Mouse (Mus musculus) midbrain, embryonic 15.5 days (tissue): ENCODE measurements at regions not wholly inside any gene's neighbourhood (a gene's known extent, or its start where the extent isn't known, plus 50 kb on each side); places are given as distances from the start of the nearest gene placed in this dataset.

Experiments
- ATAC-seq: fragments of 200-750 bp; cut with Nextera tagmentation; replicated peaks from 2 replicates; pipeline ENCODE4 v1.8.0; 2017; ENCODE audit warnings: moderate TSS enrichment
- H3K27ac ChIP-seq: fragments of 300-500 bp; sonication (generic); 2 replicates; pipeline ENCODE4 v1.5.1; 2015; ENCODE audit warnings: mild to moderate bottlenecking, inconsistent platforms
- H3K27me3 ChIP-seq: fragments of 300-500 bp; sonication (generic); replicated peaks from 2 replicates; pipeline ENCODE4 v1.6.1; 2015; ENCODE audit warnings: inconsistent platforms
- H3K36me3 ChIP-seq: fragments of 300-500 bp; sonication (generic); replicated peaks from 2 replicates; pipeline ENCODE4 v1.6.1; 2015; ENCODE audit warnings: inconsistent platforms
- H3K4me1 ChIP-seq: fragments of 300-500 bp; sonication (generic); 2 replicates; pipeline ENCODE4 v1.6.1; 2015; ENCODE audit warnings: inconsistent platforms
- H3K4me2 ChIP-seq: fragments of 300-500 bp; sonication (generic); 2 replicates; pipeline ENCODE4 v1.6.1; 2015; ENCODE audit warnings: inconsistent platforms, mild to moderate bottlenecking, moderate library complexity
- H3K4me3 ChIP-seq: fragments of 300-500 bp; sonication (generic); 2 replicates; pipeline ENCODE4 v1.5.1; 2015; ENCODE audit warnings: mild to moderate bottlenecking, inconsistent platforms
- H3K9ac ChIP-seq: fragments of 300-500 bp; sonication (generic); 2 replicates; pipeline ENCODE4 v1.6.1; 2015; ENCODE audit warnings: mild to moderate bottlenecking, inconsistent platforms
- H3K9me3 ChIP-seq: fragments of 300-500 bp; sonication (generic); 2 replicates; pipeline ENCODE4 v1.6.1; 2016; ENCODE audit warnings: inconsistent platforms
- WGBS: fragments of 180-500 bp; shearing (Covaris S2); methylation state at CpG from one replicate; pipeline ENCODE4 v1.1.7; 2015; ENCODE audit warnings: mixed read lengths; 5-methylcytosine and 5-hydroxymethylcytosine counted together

GRCm38 (mm10) chr1:75656592-75656991 is 110.5 kb downstream of the Slc4a3 start:
- no peaks in the 10 kb centered on the region for H3K27me3 ChIP-seq
- peaks cover 9% of the 10 kb centered on the region for H3K4me1 ChIP-seq
- no peak for ATAC-seq
- no peak overlapping the region for H3K4me2 ChIP-seq
- no peak overlapping the region for H3K4me3 ChIP-seq
- H3K9ac ChIP-seq, result no peak overlapping the region
- H3K27ac ChIP-seq, result no peak overlapping the region
- 36% methylated on average over 4 of the region's 4 CpGs for WGBS
- H3K9me3 ChIP-seq, result no peaks in the 10 kb centered on the region
- H3K36me3 ChIP-seq, result no peaks in the 10 kb centered on the region

GRCm38 (mm10) chr1:75660336-75661100 is 114.5 kb downstream of the Slc4a3 start:
- no peaks in the 10 kb centered on the region for H3K9me3 ChIP-seq
- WGBS, result 90% methylated on average over 7 of the region's 7 CpGs
- H3K4me3 ChIP-seq, result no peak overlapping the region
- H3K27me3 ChIP-seq, result peaks cover 3% of the 10 kb centered on the region; the same call in 1 of the 2 replicates
- no peak overlapping the region for H3K27ac ChIP-seq
- H3K9ac ChIP-seq, result no peak overlapping the region
- H3K4me2 ChIP-seq, result no peak overlapping the region
- H3K36me3 ChIP-seq, result no peaks in the 10 kb centered on the region
- ATAC-seq, result no peak
- peaks cover 7% of the 10 kb centered on the region; the same call in 1 of the 2 replicates for H3K4me1 ChIP-seq

GRCm38 (mm10) chr1:75662141-75662990 is 116.3 kb downstream of the Slc4a3 start:
- no peak overlapping the region for H3K9ac ChIP-seq
- no peak for ATAC-seq
- H3K4me3 ChIP-seq, result no peak overlapping the region
- peaks cover 7% of the 10 kb centered on the region; the same call in 1 of the 2 replicates for H3K4me1 ChIP-seq
- peak overlapping the region; percentile 10; the same call in 1 of the 2 replicates for H3K4me2 ChIP-seq
- 11% methylated on average over 17 of the region's 17 CpGs for WGBS
- no peak overlapping the region for H3K27ac ChIP-seq
- H3K36me3 ChIP-seq, result no peaks in the 10 kb centered on the region
- no peaks in the 10 kb centered on the region for H3K9me3 ChIP-seq
- peaks cover 3% of the 10 kb centered on the region; the same call in 1 of the 2 replicates for H3K27me3 ChIP-seq

- H3K27ac ChIP-seq, result no peak overlapping the region
- H3K4me1 ChIP-seq, result peaks cover 3% of the 10 kb centered on the region; the same call in 1 of the 2 replicates
- H3K27me3 ChIP-seq, result peaks cover 20% of the 10 kb centered on the region
- no peak overlapping the region for H3K4me3 ChIP-seq
- H3K4me2 ChIP-seq, result no peak overlapping the region
- 16% methylated on average over 6 of the region's 6 CpGs for WGBS
- ATAC-seq, result no peak
- no peaks in the 10 kb centered on the region for H3K9me3 ChIP-seq
- no peak overlapping the region for H3K9ac ChIP-seq
- H3K36me3 ChIP-seq, result no peaks in the 10 kb centered on the region
Measured at GRCm38 (mm10) chr1:75667736-75668269, 121.7 kb downstream of the Slc4a3 start.

- H3K4me3 ChIP-seq, result no peak overlapping the region
- no peak overlapping the region for H3K9ac ChIP-seq
- H3K4me1 ChIP-seq, result no peaks in the 10 kb centered on the region; the same call in 1 of the 2 replicates
- no peak overlapping the region for H3K27ac ChIP-seq
- no peak for ATAC-seq
- no peaks in the 10 kb centered on the region for H3K36me3 ChIP-seq
- H3K27me3 ChIP-seq, result peaks cover 8% of the 10 kb centered on the region
- H3K9me3 ChIP-seq, result no peaks in the 10 kb centered on the region
- 92% methylated on average over 4 of the region's 4 CpGs for whole genome bisulfite sequencing
- no peak overlapping the region for H3K4me2 ChIP-seq
Measured at GRCm38 (mm10) chr1:75676295-75676694, 130.2 kb downstream of the Slc4a3 start.

GRCm38 (mm10) chr1:75677695-75678094 is 131.6 kb downstream of the Slc4a3 start:
- 69% methylated on average over 5 of the region's 5 CpGs for WGBS
- Histone ChIP-seq H3K27ac (no peak overlapping the region), H3K27me3 (no peaks in the 10 kb centered on the region), H3K9me3 (no peaks in the 10 kb centered on the region), H3K4me3 (no peak overlapping the region), H3K9ac (no peak overlapping the region), H3K36me3 (no peaks in the 10 kb centered on the region), H3K4me2 (no peak overlapping the region), H3K4me1 (no peaks in the 10 kb centered on the region; the same call in 1 of the 2 replicates)
- ATAC-seq, result no peak

GRCm38 (mm10) chr1:75678279-75678678 is 132.2 kb downstream of the Slc4a3 start:
- no peaks in the 10 kb centered on the region for H3K9me3 ChIP-seq
- no peaks in the 10 kb centered on the region; the same call in 1 of the 2 replicates for H3K4me1 ChIP-seq
- H3K4me3 ChIP-seq, result no peak overlapping the region
- H3K36me3 ChIP-seq, result no peaks in the 10 kb centered on the region
- no peak overlapping the region for H3K27ac ChIP-seq
- H3K9ac ChIP-seq, result no peak overlapping the region
- no peak overlapping the region for H3K4me2 ChIP-seq
- ATAC-seq, result peak; percentile 54; the same call in 1 of the 2 replicates
- 13% methylated on average over 4 of the region's 4 CpGs for WGBS
- H3K27me3 ChIP-seq, result no peaks in the 10 kb centered on the region

GRCm38 (mm10) chr1:75680366-75680765 is 134.3 kb downstream of the Slc4a3 start:
- peak overlapping the region; percentile 17 for H3K4me2 ChIP-seq

GRCm38 (mm10) chr1:75681913-75682312 is 135.8 kb downstream of the Slc4a3 start:
- Histone ChIP-seq H3K9me3 (no peaks in the 10 kb centered on the region), H3K9ac (no peak overlapping the region), H3K36me3 (no peaks in the 10 kb centered on the region), H3K4me3 (no peak overlapping the region), H3K4me1 (no peaks in the 10 kb centered on the region; the same call in 1 of the 2 replicates), H3K27ac (no peak overlapping the region), H3K27me3 (no peaks in the 10 kb centered on the region), H3K4me2 (no peak overlapping the region)
- WGBS, result 93% methylated on average over 5 of the region's 5 CpGs
- ATAC-seq, result no peak

More at GRCm38 (mm10) chr1:75680366-75680765, 134.3 kb downstream of the Slc4a3 start:
- H3K4me1 ChIP-seq, result no peaks in the 10 kb centered on the region; the same call in 1 of the 2 replicates
- H3K4me3 ChIP-seq, result no peak overlapping the region
- H3K27me3 ChIP-seq, result no peaks in the 10 kb centered on the region
- ATAC-seq, result no peak
- 14% methylated on average over 10 of the region's 10 CpGs for WGBS
- no peaks in the 10 kb centered on the region for H3K36me3 ChIP-seq
- H3K9ac ChIP-seq, result no peak overlapping the region
- H3K27ac ChIP-seq, result no peak overlapping the region
- no peaks in the 10 kb centered on the region for H3K9me3 ChIP-seq

- Histone ChIP-seq H3K4me2 (no peak overlapping the region), H3K4me3 (no peak overlapping the region), H3K9me3 (no peaks in the 10 kb centered on the region), H3K27ac (no peak overlapping the region), H3K9ac (no peak overlapping the region), H3K4me1 (no peaks in the 10 kb centered on the region), H3K36me3 (no peaks in the 10 kb centered on the region), H3K27me3 (no peaks in the 10 kb centered on the region; the same call in 1 of the 2 replicates)
- no peak for ATAC-seq
- 73% methylated on average over 1 of the region's 1 CpGs for WGBS
Measured at GRCm38 (mm10) chr1:75692781-75693180, 146.7 kb downstream of the Slc4a3 start.

GRCm38 (mm10) chr1:75693231-75693914 is 147.3 kb downstream of the Slc4a3 start:
- Histone ChIP-seq H3K9ac (no peak overlapping the region), H3K4me1 (no peaks in the 10 kb centered on the region), H3K4me2 (no peak overlapping the region), H3K4me3 (no peak overlapping the region), H3K9me3 (no peaks in the 10 kb centered on the region), H3K27ac (no peak overlapping the region), H3K27me3 (no peaks in the 10 kb centered on the region; the same call in 1 of the 2 replicates), H3K36me3 (no peaks in the 10 kb centered on the region)
- WGBS, result 53% methylated on average over 12 of the region's 12 CpGs
- no peak for ATAC-seq
